Mouse (Mus musculus): ENCODE data around the gene Thyn1.

DNA sequence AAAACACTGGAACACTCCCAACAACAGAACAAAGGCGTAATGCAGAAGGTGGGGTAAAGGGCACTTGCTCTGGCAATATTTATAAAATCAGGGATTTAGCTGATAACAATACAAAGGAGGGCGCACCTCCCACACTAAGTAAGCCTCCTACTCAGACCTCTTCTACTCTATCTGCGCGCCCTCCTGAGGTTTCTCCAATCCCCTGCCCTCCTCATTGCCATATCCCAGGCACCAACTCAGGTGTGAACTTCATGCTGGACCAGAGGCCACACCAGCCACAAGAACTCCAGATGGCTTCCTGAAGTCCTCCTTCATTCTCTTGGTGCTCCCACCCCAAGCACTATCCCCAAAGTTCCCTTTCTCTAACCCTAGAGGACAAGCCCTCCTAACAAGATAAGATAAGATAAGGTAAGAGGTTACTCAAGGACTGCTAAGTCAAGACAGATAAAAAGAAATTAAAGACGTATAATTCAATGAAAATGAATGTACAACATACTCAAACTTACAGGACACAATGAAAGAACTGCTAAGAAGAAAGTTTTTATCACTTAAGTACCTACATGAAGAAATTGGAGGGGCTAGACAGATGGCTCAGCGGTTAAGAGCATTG is 13.7 kb upstream of the Thyn1 start:
- TF ChIP-seq CTCF (IDR thresholded peaks at IDR 0.05; ENCODE audit: extremely low read depth, insufficient read length, insufficient replicate concordance, low read depth, low read length) (no peak), POLR2A (IDR thresholded peaks at IDR 0.05; ENCODE audit: low read depth, low read length) (no peak)

All from small intestine, adult 2 months (tissue).